ENCODE assay signal across 7 mouse cellular contexts in the genomic region with DNA sequence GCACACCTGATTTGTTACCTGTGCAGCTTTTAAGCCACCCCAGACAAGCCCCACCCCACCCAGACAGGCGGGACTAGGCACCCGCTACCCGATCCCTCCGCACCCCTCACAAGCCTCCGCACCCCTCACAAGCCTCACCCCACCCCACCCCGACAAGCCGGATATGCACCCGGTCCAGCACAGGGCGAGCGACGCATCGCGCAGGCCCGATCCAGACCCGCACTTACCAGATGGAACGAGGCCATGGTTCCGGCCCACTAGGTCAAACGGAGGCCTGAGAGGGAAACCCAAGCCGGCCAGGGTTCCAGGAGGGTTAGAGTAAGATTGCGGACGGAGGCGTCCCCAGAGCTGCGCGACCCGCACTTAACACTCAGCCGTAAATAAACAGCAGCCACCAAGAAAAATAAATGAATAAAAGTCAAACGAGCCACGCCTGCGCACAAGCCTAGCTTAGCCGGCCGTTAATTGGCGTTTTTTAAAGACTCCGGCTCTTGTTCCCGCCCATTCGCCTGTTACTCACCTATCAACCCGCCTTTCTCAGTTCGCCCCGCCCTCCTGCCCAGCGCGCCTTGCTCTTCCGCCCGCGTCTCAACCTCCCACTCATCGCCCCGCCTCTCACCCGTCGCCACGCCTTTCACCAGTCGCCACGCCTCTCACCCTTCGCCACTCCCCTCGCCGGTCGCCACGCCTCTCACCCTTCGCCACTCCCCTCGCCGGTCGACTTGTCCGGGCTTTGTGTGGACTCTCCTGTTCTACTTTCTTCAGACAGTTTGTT. TPM values are rescaled to one million over a fixed set of nuclear protein-coding genes. Genes with fewer than 3 reads are reported as not detected.
A peak's percentile ranks its signal among the peaks of the same experiment; 100 is the strongest.
DNase-seq lines count a peak whose midpoint lies in the region; ATAC-seq and TF ChIP-seq lines count a peak whose summit lies in the region.

TSS of gene Cenpc1 (minus strand) at position 483 of the 775 bp plus-strand sequence.

- DNase-seq in adrenal gland, postnatal 10 days: peak; percentile 97
- peak; percentile 99 for DNase-seq in embryonic facial prominence, embryonic 10.5 days (ENCODE audit: low spot score)
- peak; percentile 49 for DNase-seq in gonadal fat pad, adult 2 months (ENCODE audit: low read depth)
- peak; percentile 98 for DNase-seq in left cerebral cortex, postnatal 4 days

- ATAC-seq in intestine, postnatal 0 days: peak; percentile 97
- peak; percentile 95 for ATAC-seq in midbrain, embryonic 12.5 days (ENCODE audit: low FRiP score, low read depth)

- TF ChIP-seq CTCF in intestine, postnatal 0 days (IDR thresholded peaks at IDR 0.05; ENCODE audit: low read depth): no peak
- TF ChIP-seq CTCF in small intestine, adult 2 months (IDR thresholded peaks at IDR 0.05; ENCODE audit: extremely low read depth, insufficient read length, insufficient replicate concordance, low read depth, low read length): no peak

- TF ChIP-seq POLR2A in small intestine, adult 2 months (IDR thresholded peaks at IDR 0.05; ENCODE audit: low read depth, low read length): peak; percentile 43; the same call in 1 of the 2 replicates

- H3K36me3 ChIP-seq in embryonic facial prominence, embryonic 10.5 days (replicated peaks): no peaks in the 10 kb centered on the region
- H3K36me3 ChIP-seq in intestine, postnatal 0 days (ENCODE audit: control insufficient read depth, insufficient read depth): no peaks in the 10 kb centered on the region
- H3K36me3 ChIP-seq in midbrain, embryonic 12.5 days: no peaks in the 10 kb centered on the region
- 0 out of 2 replicates have a peak, but pooled peaks cover 1% of the 10 kb centered on the region for H3K36me3 ChIP-seq in small intestine, adult 2 months (ENCODE audit: control insufficient read depth, insufficient read depth, low read length)

- H3K9ac ChIP-seq in intestine, postnatal 0 days (ENCODE audit: low read depth, low read length): peak within 1 kb of the TSS; percentile 75
- H3K9ac ChIP-seq in midbrain, embryonic 12.5 days (replicated peaks): peak within 1 kb of the TSS; percentile 81

- intact Hi-C loops in left cerebral cortex, postnatal 4 days (cut with DNase I): loop anchor here (5.0 kb wide), 1 partner anchor 42 kb away; no protein-coding TSS in a partner anchor

- peak within 1 kb of the TSS; percentile 87 for H3K4me3 ChIP-seq in embryonic facial prominence, embryonic 10.5 days
- peak within 1 kb of the TSS; percentile 86 for H3K4me3 ChIP-seq in intestine, postnatal 0 days (ENCODE audit: low read depth, low read length)
- peak within 1 kb of the TSS; percentile 66 for H3K4me3 ChIP-seq in midbrain, embryonic 12.5 days
- H3K4me3 ChIP-seq in small intestine, adult 2 months (ENCODE audit: low read depth, low read length): peak within 1 kb of the TSS; percentile 71

- H3K27ac ChIP-seq in embryonic facial prominence, embryonic 10.5 days (replicated peaks): peak within 1 kb of the TSS; percentile 95
- peak within 1 kb of the TSS; percentile 89 for H3K27ac ChIP-seq in intestine, postnatal 0 days (ENCODE audit: low read depth, low read length)
- peak within 1 kb of the TSS; percentile 77 for H3K27ac ChIP-seq in midbrain, embryonic 12.5 days (replicated peaks)
- H3K27ac ChIP-seq in small intestine, adult 2 months (ENCODE audit: insufficient read depth, low read depth, low read length): peak within 1 kb of the TSS; percentile 61

- no peaks in the 10 kb centered on the region for H3K27me3 ChIP-seq in embryonic facial prominence, embryonic 10.5 days (replicated peaks; ENCODE audit: low read depth, poor library complexity, severe bottlenecking)
- H3K27me3 ChIP-seq in intestine, postnatal 0 days (replicated peaks; ENCODE audit: control insufficient read depth, insufficient read depth, low read length): no peaks in the 10 kb centered on the region
- no peaks in the 10 kb centered on the region for H3K27me3 ChIP-seq in midbrain, embryonic 12.5 days
- H3K27me3 ChIP-seq in small intestine, adult 2 months (ENCODE audit: control insufficient read depth, insufficient read depth, low read length): no peaks in the 10 kb centered on the region

- H3K4me1 ChIP-seq in embryonic facial prominence, embryonic 10.5 days: peaks cover 24% of the 10 kb centered on the region
- H3K4me1 ChIP-seq in intestine, postnatal 0 days (replicated peaks; ENCODE audit: control insufficient read depth, insufficient read depth, low read length): no peaks in the 10 kb centered on the region
- H3K4me1 ChIP-seq in midbrain, embryonic 12.5 days: peaks cover 20% of the 10 kb centered on the region
- H3K4me1 ChIP-seq in small intestine, adult 2 months (ENCODE audit: control insufficient read depth, insufficient read depth, insufficient read length, low read length): 0 out of 2 replicates have a peak, but pooled peaks cover 5% of the 10 kb centered on the region

- H3K4me2 ChIP-seq in intestine, postnatal 0 days (replicated peaks; ENCODE audit: low read depth): peak within 1 kb of the TSS; percentile 66
- peak within 1 kb of the TSS; percentile 61 for H3K4me2 ChIP-seq in midbrain, embryonic 12.5 days (replicated peaks)

- under 1% methylated on average over 60 of the region's 60 CpGs for WGBS in embryonic facial prominence, embryonic 10.5 days
- under 1% methylated on average over 60 of the region's 60 CpGs for WGBS in intestine, postnatal 0 days
- under 1% methylated on average over 59 of the region's 60 CpGs for WGBS in midbrain, embryonic 12.5 days
- under 1% methylated on average over 60 of the region's 60 CpGs for WGBS in small intestine, adult 2 months

- no peaks in the 10 kb centered on the region for H3K9me3 ChIP-seq in embryonic facial prominence, embryonic 10.5 days
- no peaks in the 10 kb centered on the region for H3K9me3 ChIP-seq in intestine, postnatal 0 days (ENCODE audit: control insufficient read depth)
- H3K9me3 ChIP-seq in midbrain, embryonic 12.5 days: no peaks in the 10 kb centered on the region

RNA-seq across cellular contexts. Expression of gene Cenpc1, which starts in this region (rescaled TPM):
- 10 to 100 TPM; 13.5 to 18.4 TPM for total RNA-seq in adrenal gland, postnatal 10 days (2021)
- 37.3 and 38.8 TPM in 2 replicates for polyA plus RNA-seq in embryonic facial prominence, embryonic 10.5 days (2016; fragmentation: Nextera tagmentation; extraction: Ambion mirVana)
- polyA plus RNA-seq in gonadal fat pad, adult 2 months (2012; rRNA removed): 3.3 and 4.7 TPM in 2 replicates
- polyA plus RNA-seq in intestine, postnatal 0 days (2015; fragmentation: Nextera tagmentation; extraction: Ambion mirVana): 10.0 and 10.4 TPM in 2 replicates
- total RNA-seq in left cerebral cortex, postnatal 4 days (2021): 10 to 100 TPM; 34.3 to 36.2 TPM
- 48.7 and 50.1 TPM in 2 replicates for polyA plus RNA-seq in midbrain, embryonic 12.5 days (2016; fragmentation: Nextera tagmentation; extraction: Ambion mirVana)
- polyA plus RNA-seq in small intestine, adult 2 months (2012; rRNA removed): 1.6 and 2.3 TPM in 2 replicates

Comparison
In these comparisons a context has a peak if more than half of its experiments do, and no peak if none do; other contexts are left out.
1. Peak in every context shown above with its lines: DNase-seq, ATAC-seq, H3K4me3 ChIP-seq and H3K27ac ChIP-seq.
2. DNase-seq: peak in every context shown above with its lines; median percentile 99 in embryonic facial prominence, embryonic 10.5 days; 98 in left cerebral cortex, postnatal 4 days; 97 in adrenal gland, postnatal 10 days; 49 in gonadal fat pad, adult 2 months.